Mouse (Mus musculus) G1E (cell line): ENCODE measurements around the gene Sh3rf3. TPM values are rescaled to one million over a fixed set of nuclear protein-coding genes. Genes with fewer than 3 reads are reported as not detected.

ENCODE experiments used
- ATAC-seq: 2 replicates; pipeline ENCODE4 v1.8.0; 2016; ENCODE audit warnings: mild to moderate bottlenecking; ENCODE audit not compliant: insufficient number of reproducible peaks, poor library complexity, low FRiP score, severe bottlenecking; ENCODE audit errors: extremely low read depth
- DNase-seq: peaks from one replicate; pipeline ENCODE4 v3.0.0; 2012; ENCODE audit warnings: low spot score
- H3K27me3 ChIP-seq: 2 replicates; pipeline ENCODE4 v1.6.1; 2012; ENCODE audit warnings: mild to moderate bottlenecking, low read length, inconsistent platforms; ENCODE audit not compliant: insufficient read depth
- H3K36me3 ChIP-seq: replicated peaks from 2 replicates; pipeline ENCODE3; 2012; ENCODE audit warnings: mild to moderate bottlenecking, inconsistent platforms
- H3K4me1 ChIP-seq: 2 replicates; pipeline ENCODE4 v1.6.1; 2012; ENCODE audit warnings: low read depth, low read length, inconsistent platforms, mixed read lengths; ENCODE audit not compliant: insufficient read depth
- H3K4me3 ChIP-seq: 2 replicates; pipeline ENCODE4 v1.5.1; 2012; ENCODE audit warnings: low read depth, mild to moderate bottlenecking, inconsistent platforms, low read length, moderate library complexity, mixed read lengths
- H3K9me3 ChIP-seq: replicated peaks from 2 replicates; pipeline ENCODE4 v1.6.1; 2012; ENCODE audit warnings: inconsistent platforms
- CTCF ChIP-seq: IDR thresholded peaks from 2 replicates; pipeline ENCODE4 v1.5.1; 2012; ENCODE audit warnings: low read depth, low read length, inconsistent platforms, mixed read lengths
- GATA1 ChIP-seq: IDR thresholded peaks from 2 replicates; pipeline ENCODE4 v1.6.1; 2012; ENCODE audit warnings: borderline replicate concordance, low read length, inconsistent platforms, mixed read lengths
- GATA2 ChIP-seq: IDR thresholded peaks from 2 replicates; pipeline ENCODE4 v1.6.1; 2012; ENCODE audit warnings: low read depth, low read length, inconsistent platforms, borderline replicate concordance
- POLR2AphosphoS5 ChIP-seq: IDR thresholded peaks from 2 replicates; pipeline ENCODE4 v1.6.1; 2012; ENCODE audit warnings: low read depth, low read length, inconsistent platforms; ENCODE audit not compliant: insufficient replicate concordance
- TAL1 ChIP-seq: conservative IDR thresholded peaks from 2 replicates; pipeline ENCODE4 v1.6.1; 2012; ENCODE audit warnings: low read depth, low read length, inconsistent platforms, mixed read lengths
- polyA plus RNA-seq: library from polyadenylated mRNA; stranded (reverse); fragments of >175 nt; gene quantifications from 2 replicates; pipeline ENCODE4 v1.2.3, GENCODE M21; 2012
- total RNA-seq, 2 experiments: library from RNA; stranded (forward) in 1 of 2; stranded (reverse) in 1 of 2; fragments of 200-1000 nt in 1 of 2; fragments of >200 nt in 1 of 2; fragmentation: Nextera tagmentation in 1 of 2; gene quantifications; 2 replicates each; pipeline ENCODE4 v1.2.3; 2014 to 2017

Gene Sh3rf3
- total and polyA plus RNA-seq, 3 experiments: 0.22 TPM; not detected in 2

DNA sequence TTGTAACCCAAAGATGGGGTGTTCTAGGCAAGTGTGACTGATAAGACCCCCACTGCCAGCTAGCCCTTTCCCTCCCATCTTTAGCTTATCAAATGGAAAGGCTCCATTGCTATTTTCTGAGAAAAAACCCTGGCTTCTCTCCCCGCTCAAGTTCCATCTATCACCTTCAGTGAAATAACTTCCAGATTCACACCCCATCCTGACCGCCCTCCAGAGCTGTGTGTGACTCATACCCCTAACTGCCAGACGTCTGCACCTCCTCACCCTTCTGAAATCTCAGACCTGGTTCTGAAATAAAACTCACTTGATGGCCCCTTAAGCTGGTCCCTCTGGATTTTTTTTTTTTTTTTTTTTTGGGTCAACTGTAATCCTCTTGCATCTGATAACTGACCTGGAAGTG, 5.2 kb upstream of the Sh3rf3 start:
- peaks cover 5% of the 10 kb centered on the region; the same call in 1 of the 2 replicates for H3K9me3 ChIP-seq
- no peak for TF ChIP-seq POLR2AphosphoS5
- no peak for TF ChIP-seq GATA2
- no peak for TF ChIP-seq TAL1
- TF ChIP-seq CTCF: no peak
- TF ChIP-seq GATA1: no peak
- no peaks in the 10 kb centered on the region for H3K27me3 ChIP-seq
- no peaks in the 10 kb centered on the region for H3K4me1 ChIP-seq
- ATAC-seq (no peak), DNase-seq (no peak)
- H3K36me3 ChIP-seq: no peaks in the 10 kb centered on the region
- no peak overlapping the region for H3K4me3 ChIP-seq

DNA sequence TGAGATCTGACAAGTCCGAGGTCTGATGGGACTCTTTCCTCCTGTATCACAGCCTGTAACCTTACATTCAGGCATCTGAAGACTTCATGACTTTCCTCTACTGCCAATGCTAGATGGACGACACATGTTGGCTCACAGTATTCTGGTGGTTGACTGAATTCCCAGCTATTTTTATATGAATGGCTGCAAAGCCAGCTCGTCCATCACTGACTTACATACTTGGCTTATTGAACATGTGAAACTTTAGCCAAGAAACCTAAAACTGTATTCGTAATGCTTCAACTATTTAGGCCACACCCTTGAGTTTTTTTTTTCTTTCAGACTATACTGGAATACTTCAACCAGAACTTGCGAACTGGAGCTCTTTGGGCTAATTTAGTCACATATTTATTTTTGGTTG, 3.0 kb upstream of the Sh3rf3 start:
- DNase-seq: no peak
- no peaks in the 10 kb centered on the region for H3K27me3 ChIP-seq
- no peak for ATAC-seq
- H3K4me1 ChIP-seq: no peaks in the 10 kb centered on the region
- no peak overlapping the region for H3K4me3 ChIP-seq
- peaks cover 14% of the 10 kb centered on the region for H3K9me3 ChIP-seq
- no peaks in the 10 kb centered on the region for H3K36me3 ChIP-seq
- TF ChIP-seq TAL1: no peak
- TF ChIP-seq GATA2: no peak
- TF ChIP-seq POLR2AphosphoS5: no peak
- no peak for TF ChIP-seq GATA1
- no peak for TF ChIP-seq CTCF

GRCm38 (mm10) chr10:58812210-58813080, 714 bp upstream of the Sh3rf3 start:
- peaks cover 14% of the 10 kb centered on the region for H3K9me3 ChIP-seq
- no peaks in the 10 kb centered on the region for H3K36me3 ChIP-seq
- no peaks in the 10 kb centered on the region for H3K27me3 ChIP-seq
- H3K4me1 ChIP-seq: no peaks in the 10 kb centered on the region
- ATAC-seq (no peak), DNase-seq (no peak)
- no peak overlapping the region for H3K4me3 ChIP-seq
- no peak for TF ChIP-seq GATA1
- TF ChIP-seq CTCF: no peak
- TF ChIP-seq POLR2AphosphoS5: no peak
- TF ChIP-seq GATA2: no peak
- no peak for TF ChIP-seq TAL1

DNA sequence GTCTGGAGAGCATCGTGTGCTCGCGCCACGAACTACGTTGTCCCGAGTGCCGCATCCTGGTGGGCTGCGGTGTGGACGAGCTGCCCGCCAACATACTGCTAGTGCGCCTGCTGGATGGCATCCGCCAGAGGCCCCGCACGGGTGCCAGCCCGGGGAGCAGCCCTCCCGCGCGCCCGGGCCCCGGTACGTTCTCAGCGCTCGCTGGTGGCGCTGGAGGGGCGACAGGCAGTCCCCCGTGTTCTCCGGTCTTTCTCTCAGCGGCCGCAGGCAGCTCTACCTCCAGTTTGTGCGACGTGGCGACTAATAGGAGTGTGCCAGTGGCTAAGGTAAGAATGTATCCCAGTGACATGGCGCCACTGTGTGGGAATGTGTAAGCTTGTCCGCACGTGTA, 637 bp downstream of the Sh3rf3 start:
- DNase-seq (no peak), ATAC-seq (no peak)
- no peaks in the 10 kb centered on the region for H3K27me3 ChIP-seq
- no peak for TF ChIP-seq POLR2AphosphoS5
- no peak for TF ChIP-seq GATA2
- no peak for TF ChIP-seq GATA1
- TF ChIP-seq CTCF: no peak
- no peak for TF ChIP-seq TAL1
- H3K9me3 ChIP-seq: peaks cover 14% of the 10 kb centered on the region
- H3K4me1 ChIP-seq: no peaks in the 10 kb centered on the region
- no peak overlapping the region for H3K4me3 ChIP-seq
- H3K36me3 ChIP-seq: no peaks in the 10 kb centered on the region

GRCm38 (mm10) chr10:58814486-58814885, 1.3 kb downstream of the Sh3rf3 start:
- Histone ChIP-seq H3K27me3 (no peaks in the 10 kb centered on the region), H3K4me1 (no peaks in the 10 kb centered on the region), H3K4me3 (no peak overlapping the region), H3K9me3 (peaks cover 14% of the 10 kb centered on the region), H3K36me3 (no peaks in the 10 kb centered on the region)
- ATAC-seq (no peak), DNase-seq (no peak)
- no peak for TF ChIP-seq GATA1

DNA sequence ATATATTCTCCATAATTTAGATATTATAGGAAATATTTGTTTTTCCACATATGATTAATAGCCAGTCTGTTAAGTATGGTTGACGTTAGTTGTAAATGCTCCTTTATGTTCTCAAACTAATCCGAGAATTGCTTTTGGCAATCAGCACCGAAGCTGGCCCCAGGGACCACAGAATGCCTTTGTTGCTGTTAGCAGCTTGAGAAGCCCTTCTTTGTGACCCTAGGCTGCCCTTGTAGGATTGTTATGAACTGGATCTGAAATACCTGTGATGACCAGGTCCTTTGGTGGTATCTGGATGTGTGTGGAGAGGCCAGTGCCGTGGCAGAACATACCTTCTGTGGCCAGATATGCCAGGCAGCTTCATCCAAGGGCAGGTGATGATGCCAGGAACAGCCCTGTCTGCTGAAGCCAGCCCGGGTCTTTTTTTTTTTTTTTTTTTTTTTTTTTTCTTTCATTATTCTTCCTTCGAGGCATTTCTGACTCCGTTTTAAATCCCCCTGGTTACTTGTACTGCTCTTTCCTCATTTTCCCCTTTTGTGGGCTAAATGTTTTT, 10.9 kb downstream of the Sh3rf3 start:
- no peaks in the 10 kb centered on the region for H3K27me3 ChIP-seq
- H3K36me3 ChIP-seq: no peaks in the 10 kb centered on the region
- H3K4me3 ChIP-seq: no peak overlapping the region
- H3K4me1 ChIP-seq: no peaks in the 10 kb centered on the region
- no peak for TF ChIP-seq POLR2AphosphoS5
- no peak for TF ChIP-seq CTCF
- TF ChIP-seq GATA1: no peak
- no peak for TF ChIP-seq TAL1
- TF ChIP-seq GATA2: no peak
- DNase-seq: no peak
- ATAC-seq: no peak
- no peaks in the 10 kb centered on the region for H3K9me3 ChIP-seq
